Mouse (Mus musculus): ENCODE measurements around the gene Cdon. TPM values are rescaled to one million over a fixed set of nuclear protein-coding genes. Genes with fewer than 3 reads are reported as not detected.

The Cdon gene
- total RNA-seq, 1 experiment, result 13.4 TPM

DNA sequence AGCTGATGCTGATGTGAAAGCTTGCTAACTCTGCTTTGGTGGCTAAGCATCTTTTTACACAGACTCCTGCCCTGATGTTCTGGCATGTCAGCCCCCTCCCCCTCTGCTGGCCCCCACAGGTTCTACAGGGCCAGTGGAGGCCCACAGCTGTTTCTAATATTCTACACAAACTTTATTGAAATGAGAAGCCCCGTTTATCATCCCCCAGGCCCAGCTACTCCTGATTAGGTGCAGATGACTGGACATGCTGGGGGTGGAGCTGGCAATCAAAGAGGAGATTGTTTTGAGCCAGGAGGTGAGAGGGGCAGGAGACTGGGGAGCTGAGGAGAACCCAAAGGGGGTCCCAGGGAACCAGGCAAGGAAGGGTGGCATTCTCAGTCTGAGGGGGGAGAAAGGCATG, 108.9 kb downstream of the Cdon start:
- no peaks in the 10 kb centered on the region for H3K9me3 ChIP-seq (ENCODE audit: control insufficient read depth, insufficient read depth, low read depth, low read length)
- no peak for DNase-seq (ENCODE audit: low read depth, low spot score)
- no peak for TF ChIP-seq ZNF384 (IDR thresholded peaks at IDR 0.05; ENCODE audit: low read depth, low read length)
- no peak for TF ChIP-seq HCFC1 (IDR thresholded peaks at IDR 0.05; ENCODE audit: borderline replicate concordance, insufficient read depth, low read length)
- no peaks in the 10 kb centered on the region for H3K36me3 ChIP-seq (ENCODE audit: control insufficient read depth, insufficient read depth, low read length, poor library complexity, severe bottlenecking)
- no peaks in the 10 kb centered on the region for H3K4me1 ChIP-seq (ENCODE audit: control insufficient read depth in 2 of 2, insufficient read depth in 2 of 2, low read length in 2 of 2, poor library complexity in 1 of 2)
- in situ Hi-C loops (cut with MboI; ENCODE audit: low sequenced_read_pairs in 2 of 2, unreplicated experiment in 2 of 2), result loop anchor here in 1 of 2 experiments (10.0 kb wide), 1 partner anchor 245 kb away; no protein-coding TSS in a partner anchor
- no peak overlapping the region for H3K9ac ChIP-seq (ENCODE audit: insufficient read depth, low read depth, low read length, poor library complexity, severe bottlenecking)
- H3K27ac ChIP-seq (ENCODE audit: insufficient read depth, low read depth, low read length, poor library complexity, severe bottlenecking), result no peak overlapping the region
- H3K4me3 ChIP-seq (ENCODE audit: insufficient read depth in 1 of 2, low read depth in 1 of 2, low read length in 2 of 2, poor library complexity in 1 of 2, severe bottlenecking in 1 of 2), result no peak overlapping the region

DNA sequence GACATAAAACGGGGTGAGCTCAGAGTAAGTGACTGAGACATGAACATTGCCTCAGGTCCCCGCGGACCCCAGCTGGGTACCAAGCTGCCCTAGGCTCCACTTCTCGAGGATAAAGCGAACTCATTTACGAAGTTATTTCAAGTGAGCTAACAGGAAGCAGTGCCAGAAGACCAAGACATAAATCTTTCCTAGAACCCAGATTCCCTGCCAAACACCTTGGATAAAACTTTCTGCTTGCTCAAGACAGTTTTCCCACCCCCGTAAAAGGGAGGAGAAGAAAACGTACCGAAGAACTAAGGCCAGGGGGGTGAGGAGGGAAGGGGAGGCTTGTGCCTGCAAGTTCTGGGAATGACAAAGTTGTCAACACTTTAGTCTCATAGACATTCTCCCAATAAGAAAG, 112.3 kb downstream of the Cdon start:
- TF ChIP-seq HCFC1 (IDR thresholded peaks at IDR 0.05; ENCODE audit: borderline replicate concordance, insufficient read depth, low read length) (no peak), ZNF384 (IDR thresholded peaks at IDR 0.05; ENCODE audit: low read depth, low read length) (no peak), CHD2 (IDR thresholded peaks at IDR 0.05; ENCODE audit: low read depth, low read length) (no peak), MAFK (IDR thresholded peaks at IDR 0.05; ENCODE audit: insufficient read depth, low read depth, low read length) (no peak)
- Histone ChIP-seq H3K36me3 (ENCODE audit: control insufficient read depth, insufficient read depth, low read length, poor library complexity, severe bottlenecking) (no peaks in the 10 kb centered on the region), H3K4me3 (ENCODE audit: insufficient read depth in 1 of 2, low read depth in 1 of 2, low read length in 2 of 2, poor library complexity in 1 of 2, severe bottlenecking in 1 of 2) (no peak overlapping the region), H3K9me3 (ENCODE audit: control insufficient read depth, insufficient read depth, low read depth, low read length) (no peaks in the 10 kb centered on the region), H3K9ac (ENCODE audit: insufficient read depth, low read depth, low read length, poor library complexity, severe bottlenecking) (no peak overlapping the region), H3K27ac (ENCODE audit: insufficient read depth, low read depth, low read length, poor library complexity, severe bottlenecking) (no peak overlapping the region), H3K4me1 (ENCODE audit: control insufficient read depth in 2 of 2, insufficient read depth in 2 of 2, low read length in 2 of 2, poor library complexity in 1 of 2) (no peaks in the 10 kb centered on the region)
- in situ Hi-C loops (cut with MboI; ENCODE audit: low sequenced_read_pairs in 2 of 2, unreplicated experiment in 2 of 2), result loop anchor here in 1 of 2 experiments (10.0 kb wide), 1 partner anchor 248 kb away; no protein-coding TSS in a partner anchor
- DNase-seq (ENCODE audit: low read depth, low spot score), result no peak

DNA sequence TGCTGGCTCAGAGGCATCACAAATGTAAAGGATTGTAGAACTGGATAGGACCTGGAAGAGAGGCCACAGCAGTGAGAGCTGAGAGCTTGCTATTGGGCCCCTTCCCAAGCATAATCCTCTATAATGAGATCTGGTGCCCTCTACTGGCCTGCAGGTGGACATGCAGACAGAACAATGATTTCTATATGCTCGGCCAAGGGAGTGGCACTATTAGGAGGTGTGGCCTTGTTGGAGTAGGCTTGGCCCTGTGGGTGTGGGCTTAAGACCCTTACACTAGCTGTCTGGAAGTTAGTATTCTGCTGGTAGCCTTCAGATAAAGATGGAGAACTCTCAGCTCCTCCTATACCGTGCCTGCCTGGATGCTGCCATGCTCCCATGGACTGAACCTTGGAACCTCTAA, 114.2 kb downstream of the Cdon start:
- in situ Hi-C loops (cut with MboI; ENCODE audit: low sequenced_read_pairs in 2 of 2, unreplicated experiment in 2 of 2), result loop anchor here (5.0 to 10.0 kb wide), 2 partner anchors 250 to 253 kb away; no protein-coding TSS in a partner anchor
- H3K9ac ChIP-seq (ENCODE audit: insufficient read depth, low read depth, low read length, poor library complexity, severe bottlenecking), result no peak overlapping the region
- DNase-seq (ENCODE audit: low read depth, low spot score), result peak; percentile 60
- H3K4me3 ChIP-seq (ENCODE audit: insufficient read depth in 1 of 2, low read depth in 1 of 2, low read length in 2 of 2, poor library complexity in 1 of 2, severe bottlenecking in 1 of 2), result no peak overlapping the region
- no peaks in the 10 kb centered on the region for H3K4me1 ChIP-seq (ENCODE audit: control insufficient read depth in 2 of 2, insufficient read depth in 2 of 2, low read length in 2 of 2, poor library complexity in 1 of 2)
- no peaks in the 10 kb centered on the region for H3K9me3 ChIP-seq (ENCODE audit: control insufficient read depth, insufficient read depth, low read depth, low read length)
- no peak overlapping the region for H3K27ac ChIP-seq (ENCODE audit: insufficient read depth, low read depth, low read length, poor library complexity, severe bottlenecking)
- no peak for TF ChIP-seq HCFC1 (IDR thresholded peaks at IDR 0.05; ENCODE audit: borderline replicate concordance, insufficient read depth, low read length)
- no peak for TF ChIP-seq MAFK (IDR thresholded peaks at IDR 0.05; ENCODE audit: insufficient read depth, low read depth, low read length)
- TF ChIP-seq ZC3H11A (IDR thresholded peaks at IDR 0.05; ENCODE audit: borderline replicate concordance, low read depth, low read length), result peak; percentile 75; the same call in 1 of the 2 replicates
- no peak for TF ChIP-seq CHD2 (IDR thresholded peaks at IDR 0.05; ENCODE audit: low read depth, low read length)
- H3K36me3 ChIP-seq (ENCODE audit: control insufficient read depth, insufficient read depth, low read length, poor library complexity, severe bottlenecking), result no peaks in the 10 kb centered on the region

DNA sequence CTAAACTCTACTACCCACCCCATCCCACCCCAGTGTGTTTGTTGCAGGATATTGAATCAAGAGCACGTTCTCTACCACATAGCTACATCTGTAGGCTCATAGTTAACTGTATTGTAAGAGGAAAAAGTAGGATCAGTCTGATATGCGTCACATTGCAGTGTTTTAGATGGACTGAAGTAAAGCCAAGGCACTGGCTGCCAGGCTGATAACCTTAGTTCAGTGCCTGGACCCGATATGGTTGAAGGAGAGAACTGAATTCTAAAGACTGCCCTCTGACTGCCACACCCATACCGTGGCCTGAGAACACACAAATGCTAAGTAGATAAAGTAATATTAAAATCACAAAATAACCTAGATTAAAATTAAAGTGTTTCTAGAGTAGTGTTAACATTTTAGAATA, 114.9 kb downstream of the Cdon start:
- Histone ChIP-seq H3K27ac (ENCODE audit: insufficient read depth, low read depth, low read length, poor library complexity, severe bottlenecking) (no peak overlapping the region), H3K9me3 (ENCODE audit: control insufficient read depth, insufficient read depth, low read depth, low read length) (no peaks in the 10 kb centered on the region), H3K4me3 (ENCODE audit: insufficient read depth in 1 of 2, low read depth in 1 of 2, low read length in 2 of 2, poor library complexity in 1 of 2, severe bottlenecking in 1 of 2) (no peak overlapping the region), H3K4me1 (ENCODE audit: control insufficient read depth in 2 of 2, insufficient read depth in 2 of 2, low read length in 2 of 2, poor library complexity in 1 of 2) (no peaks in the 10 kb centered on the region), H3K9ac (ENCODE audit: insufficient read depth, low read depth, low read length, poor library complexity, severe bottlenecking) (no peak overlapping the region), H3K36me3 (ENCODE audit: control insufficient read depth, insufficient read depth, low read length, poor library complexity, severe bottlenecking) (no peaks in the 10 kb centered on the region)
- in situ Hi-C loops (cut with MboI; ENCODE audit: low sequenced_read_pairs in 2 of 2, unreplicated experiment in 2 of 2), result loop anchor here (5.0 to 10.0 kb wide), 2 partner anchors 251 to 254 kb away; no protein-coding TSS in a partner anchor
- DNase-seq (ENCODE audit: low read depth, low spot score), result no peak
- TF ChIP-seq MAFK (IDR thresholded peaks at IDR 0.05; ENCODE audit: insufficient read depth, low read depth, low read length), result no peak
- TF ChIP-seq HCFC1 (IDR thresholded peaks at IDR 0.05; ENCODE audit: borderline replicate concordance, insufficient read depth, low read length), result no peak
- TF ChIP-seq ZC3H11A (IDR thresholded peaks at IDR 0.05; ENCODE audit: borderline replicate concordance, low read depth, low read length), result no peak
- TF ChIP-seq ZNF384 (IDR thresholded peaks at IDR 0.05; ENCODE audit: low read depth, low read length), result no peak
- TF ChIP-seq CHD2 (IDR thresholded peaks at IDR 0.05; ENCODE audit: low read depth, low read length), result no peak

Data from ES-E14 (cell line).